Comparison of ENCODE assay signal across 35 mouse cellular contexts in the genomic region with DNA sequence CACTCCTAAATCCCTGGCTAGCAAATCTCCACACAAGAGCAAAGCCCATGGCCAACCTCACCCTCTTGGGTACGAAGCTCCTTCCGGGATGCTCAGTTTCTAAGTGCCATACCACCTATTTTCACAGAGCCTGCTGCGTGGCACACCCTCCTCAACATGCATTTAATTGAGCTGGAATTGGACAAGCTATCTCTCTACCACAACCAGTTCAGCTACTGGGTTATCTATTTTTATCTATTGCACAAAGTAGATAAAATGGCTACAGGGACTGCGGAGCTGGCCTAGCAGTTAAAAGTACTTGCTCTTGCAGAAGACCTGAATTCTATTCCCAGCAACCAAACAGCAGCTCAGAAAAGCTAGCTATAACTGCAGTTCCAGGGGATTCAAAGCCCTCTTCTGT. TPM values are rescaled to one million over a fixed set of nuclear protein-coding genes. Genes with fewer than 3 reads are reported as not detected.
DNase-seq lines count a peak whose midpoint lies in the region; ATAC-seq and TF ChIP-seq lines count a peak whose summit lies in the region.
"Had no signal": no experiment of that assay in that cellular context is flagged by ENCODE, and none has a peak within 500 bp of the region (broad histone marks: within the 10 kb centered on the region; RNA-seq: fewer than 3 reads in every experiment).

No protein-coding gene starts in this region.

- H3K9ac ChIP-seq in liver, embryonic 11.5 days (ENCODE audit: low read depth, low read length), result no peak overlapping the region
- no peak overlapping the region for H3K9ac ChIP-seq in liver, embryonic 14.5 days (replicated peaks)
- H3K9ac ChIP-seq: embryonic facial prominence, embryonic 12.5 days; embryonic facial prominence, embryonic 15.5 days; forebrain, embryonic 13.5 days; heart, embryonic 15.5 days; hindbrain, embryonic 13.5 days had no signal

- H3K27me3 ChIP-seq in liver, embryonic 11.5 days (replicated peaks; ENCODE audit: control insufficient read depth, insufficient read depth, low read length), result no peaks in the 10 kb centered on the region
- no peaks in the 10 kb centered on the region for H3K27me3 ChIP-seq in liver, embryonic 14.5 days (ENCODE audit: control insufficient read depth, insufficient read depth, low read length)
- no peaks in the 10 kb centered on the region for H3K27me3 ChIP-seq in forebrain, embryonic 10.5 days (ENCODE audit: poor library complexity, severe bottlenecking)
- H3K27me3 ChIP-seq: embryonic facial prominence, embryonic 12.5 days; embryonic facial prominence, embryonic 15.5 days; forebrain, embryonic 13.5 days; heart, embryonic 15.5 days; hindbrain, embryonic 13.5 days; Patski had no signal

- H3K4me2 ChIP-seq in liver, embryonic 11.5 days, result no peak overlapping the region
- no peak overlapping the region for H3K4me2 ChIP-seq in liver, embryonic 14.5 days (ENCODE audit: low read depth)
- H3K4me2 ChIP-seq: embryonic facial prominence, embryonic 12.5 days; embryonic facial prominence, embryonic 15.5 days; forebrain, embryonic 13.5 days; heart, embryonic 11.5 days; heart, embryonic 15.5 days; hindbrain, embryonic 13.5 days had no signal

- TF ChIP-seq EP300 in liver, embryonic 14.5 days (IDR thresholded peaks at IDR 0.05; ENCODE audit: low read depth), result peak; percentile 52; the same call in 1 of the 2 replicates

- H3K27ac ChIP-seq in liver, embryonic 11.5 days (ENCODE audit: low read depth, low read length), result no peak overlapping the region
- no peak overlapping the region for H3K27ac ChIP-seq in liver, embryonic 14.5 days
- H3K27ac ChIP-seq in forebrain, embryonic 10.5 days, result no peak overlapping the region
- H3K27ac ChIP-seq: embryonic facial prominence, embryonic 12.5 days; embryonic facial prominence, embryonic 15.5 days; forebrain, embryonic 13.5 days; heart, embryonic 15.5 days; hindbrain, embryonic 10.5 days; hindbrain, embryonic 13.5 days had no signal

- WGBS in liver, embryonic 11.5 days, result 72% methylated on average over 4 of the region's 4 CpGs
- 27% methylated on average over 4 of the region's 4 CpGs for WGBS in liver, embryonic 14.5 days (ENCODE audit: insufficient replicate concordance)
- WGBS in forebrain, embryonic 10.5 days, result 90% methylated on average over 4 of the region's 4 CpGs

- peaks cover 9% of the 10 kb centered on the region for H3K4me1 ChIP-seq in liver, embryonic 11.5 days (replicated peaks; ENCODE audit: control insufficient read depth, insufficient read depth, low read length)
- H3K4me1 ChIP-seq in liver, embryonic 14.5 days (replicated peaks; ENCODE audit: control insufficient read depth in 2 of 2, insufficient read depth in 2 of 2, low read length in 1 of 2), result peaks cover 12 to 18% of the 10 kb centered on the region in 2 experiments
- no peaks in the 10 kb centered on the region for H3K4me1 ChIP-seq in forebrain, embryonic 10.5 days
- H3K4me1 ChIP-seq: embryonic facial prominence, embryonic 12.5 days; embryonic facial prominence, embryonic 15.5 days; forebrain, embryonic 13.5 days; hindbrain, embryonic 13.5 days had no signal

- no peak for TF ChIP-seq CTCF in liver, embryonic 14.5 days (IDR thresholded peaks at IDR 0.05; ENCODE audit: low read depth)

- H3K4me3 ChIP-seq in liver, embryonic 11.5 days (ENCODE audit: low read depth, low read length), result no peak overlapping the region
- H3K4me3 ChIP-seq in liver, embryonic 14.5 days (ENCODE audit: insufficient read depth in 1 of 2, low read depth in 2 of 2, low read length in 2 of 2), result no peak overlapping the region
- no peak overlapping the region for H3K4me3 ChIP-seq in forebrain, embryonic 10.5 days
- H3K4me3 ChIP-seq: embryonic facial prominence, embryonic 12.5 days; embryonic facial prominence, embryonic 15.5 days; forebrain, embryonic 13.5 days; heart, embryonic 15.5 days; hindbrain, embryonic 10.5 days; hindbrain, embryonic 13.5 days had no signal

- no peaks in the 10 kb centered on the region for H3K9me3 ChIP-seq in liver, embryonic 11.5 days (ENCODE audit: control insufficient read depth, low read length)
- no peaks in the 10 kb centered on the region for H3K9me3 ChIP-seq in liver, embryonic 14.5 days (ENCODE audit: control insufficient read depth, low read length)
- H3K9me3 ChIP-seq in forebrain, embryonic 10.5 days, result peaks cover 8% of the 10 kb centered on the region; the same call in 1 of the 2 replicates
- H3K9me3 ChIP-seq: embryonic facial prominence, embryonic 12.5 days; embryonic facial prominence, embryonic 15.5 days; forebrain, embryonic 13.5 days; heart, embryonic 15.5 days; hindbrain, embryonic 13.5 days had no signal

- ATAC-seq in liver, embryonic 11.5 days (replicated peaks; ENCODE audit: low FRiP score), result peak; percentile 75
- peak; percentile 71; the same call in 1 of the 2 replicates for ATAC-seq in liver, embryonic 14.5 days (ENCODE audit: insufficient read depth)
- ATAC-seq in megakaryocyte progenitor cell, adult 5-6 weeks (replicated peaks; ENCODE audit: poor library complexity), result peak; percentile 39; the same call in 1 of the 2 replicates
- ATAC-seq: forebrain, embryonic 13.5 days; forebrain, embryonic 16.5 days had no signal

- no peaks in the 10 kb centered on the region for H3K36me3 ChIP-seq in liver, embryonic 11.5 days (ENCODE audit: control insufficient read depth, insufficient read depth, low read length)
- no peaks in the 10 kb centered on the region for H3K36me3 ChIP-seq in liver, embryonic 14.5 days (replicated peaks; ENCODE audit: control insufficient read depth, insufficient read depth, low read depth)
- H3K36me3 ChIP-seq in forebrain, embryonic 10.5 days (replicated peaks), result no peaks in the 10 kb centered on the region
- H3K36me3 ChIP-seq: embryonic facial prominence, embryonic 12.5 days; embryonic facial prominence, embryonic 15.5 days; heart, embryonic 15.5 days; hindbrain, embryonic 10.5 days; hindbrain, embryonic 13.5 days had no signal

- peak; percentile 23 for DNase-seq in c-Kit-positive CD71-positive TER-119-negative erythroid progenitor cells, embryonic 14.5 days (ENCODE audit: low read depth)
- DNase-seq in liver, embryonic 11.5 days (ENCODE audit: low spot score), result no peak
- peak in 1 of 3 experiments; percentile 15 for DNase-seq in liver, embryonic 14.5 days (ENCODE audit: low read depth in 3 of 3, low spot score in 3 of 3)
- no peak for DNase-seq in forebrain, embryonic 10.5 days (ENCODE audit: extremely low spot score, low spot score)
- no peak for DNase-seq in kidney, adult 18-20 months
- no peak for DNase-seq in thymus, adult 18-20 months
- DNase-seq in layer of hippocampus, postnatal 10 days (ENCODE audit: low spot score in 2 of 2), result no peak
- DNase-seq: adrenal gland, postnatal 10 days; adrenal gland, postnatal 36 days; cerebellum, adult 11 months; cerebellum, adult 2 months; cerebellum, adult 9-11 months; cerebellum, postnatal 25 days; gastrocnemius, postnatal 10 days; heart, adult 11 months; heart, postnatal 10 days; heart, postnatal 36 days had no signal

RNA-seq across cellular contexts. Expression of a gene that starts 24.5 kb away (rescaled TPM):
- 0.08 and 0.25 TPM in 2 replicates for polyA plus RNA-seq in liver, embryonic 11.5 days (2014; fragmentation: Nextera tagmentation; extraction: Ambion mirVana)
- polyA plus RNA-seq in liver, embryonic 14.5 days (2012; rRNA removed), result 0.04 TPM in 1 of 2 replicates, not detected in the other
- not detected in 2 replicates for polyA plus RNA-seq in liver, embryonic 14.5 days (2014; fragmentation: Nextera tagmentation; extraction: Ambion mirVana)
- not detected in 2 replicates for total RNA-seq in megakaryocyte progenitor cell, adult 5-6 weeks (2015)
- not detected in 2 replicates for total RNA-seq in megakaryocyte progenitor cell, adult 5-6 weeks (2017)
- 1.0 and 1.5 TPM in 2 replicates for polyA plus RNA-seq in forebrain, embryonic 10.5 days (2016; fragmentation: Nextera tagmentation; extraction: Ambion mirVana)
- total RNA-seq in layer of hippocampus, postnatal 10 days (2021), result under 1 TPM; 0.31 to 0.50 TPM
- total RNA-seq: common myeloid progenitor, adult 5-6 weeks; gastrocnemius, adult 18-20 months had no signal
- polyA plus RNA-seq: Patski had no signal

RNA-seq across cellular contexts. Expression of a gene that starts 37.8 kb away (rescaled TPM):
- polyA plus RNA-seq in liver, embryonic 11.5 days (2014; fragmentation: Nextera tagmentation; extraction: Ambion mirVana), result not detected in 2 replicates
- not detected in 2 replicates for polyA plus RNA-seq in liver, embryonic 14.5 days (2012; rRNA removed)
- not detected in 2 replicates for polyA plus RNA-seq in liver, embryonic 14.5 days (2014; fragmentation: Nextera tagmentation; extraction: Ambion mirVana)
- total RNA-seq in megakaryocyte progenitor cell, adult 5-6 weeks (2015), result not detected in 2 replicates
- total RNA-seq in megakaryocyte progenitor cell, adult 5-6 weeks (2017), result not detected in 2 replicates
- polyA plus RNA-seq in forebrain, embryonic 10.5 days (2016; fragmentation: Nextera tagmentation; extraction: Ambion mirVana), result not detected in 2 replicates
- not detected for total RNA-seq in layer of hippocampus, postnatal 10 days (2021)
- total RNA-seq: adrenal gland, adult 18-20 months; adrenal gland, postnatal 10 days; adrenal gland, postnatal 36 days; common myeloid progenitor, adult 5-6 weeks; ES-E14; gastrocnemius, adult 18-20 months; gastrocnemius, postnatal 10 days; gastrocnemius, postnatal 4 days; heart, adult 8-10 months; heart, postnatal 10 days; heart, postnatal 36 days had no signal
- polyA plus RNA-seq: C2C12; cerebellum, adult 2 months; embryonic facial prominence, embryonic 12.5 days; forebrain, embryonic 13.5 days; forebrain, embryonic 16.5 days; heart, embryonic 11.5 days; hindbrain, embryonic 10.5 days; hindbrain, embryonic 13.5 days; hindbrain, embryonic 16.5 days; Patski had no signal

RNA-seq across cellular contexts. Expression of a gene that starts 53.1 kb away (rescaled TPM):
- polyA plus RNA-seq in liver, embryonic 11.5 days (2014; fragmentation: Nextera tagmentation; extraction: Ambion mirVana), result 0.27 and 0.29 TPM in 2 replicates
- 0.17 and 0.35 TPM in 2 replicates for polyA plus RNA-seq in liver, embryonic 14.5 days (2012; rRNA removed)
- polyA plus RNA-seq in liver, embryonic 14.5 days (2014; fragmentation: Nextera tagmentation; extraction: Ambion mirVana), result 0.10 and 0.13 TPM in 2 replicates
- not detected in 2 replicates for total RNA-seq in megakaryocyte progenitor cell, adult 5-6 weeks (2015)
- not detected in 2 replicates for total RNA-seq in megakaryocyte progenitor cell, adult 5-6 weeks (2017)
- polyA plus RNA-seq in forebrain, embryonic 10.5 days (2016; fragmentation: Nextera tagmentation; extraction: Ambion mirVana), result not detected in 2 replicates
- 1 to 10 TPM; 4.5 to 4.6 TPM for total RNA-seq in layer of hippocampus, postnatal 10 days (2021)
- polyA plus RNA-seq: hindbrain, embryonic 10.5 days had no signal
